Mouse (Mus musculus) ES-Bruce4 (cell line): ENCODE measurements around the gene Depdc1b. TPM values are rescaled to one million over a fixed set of nuclear protein-coding genes. Genes with fewer than 3 reads are reported as not detected.

Source experiments
- H3K27ac ChIP-seq: 2 replicates; pipeline ENCODE4 v1.5.1; 2012; ENCODE audit warnings: low read length, inconsistent platforms; ENCODE audit not compliant: insufficient read depth
- H3K27me3 ChIP-seq: 2 replicates; pipeline ENCODE4 v1.6.1; 2012; ENCODE audit warnings: mild to moderate bottlenecking, low read length, inconsistent platforms; ENCODE audit not compliant: control insufficient read depth, poor library complexity, insufficient read depth, severe bottlenecking
- H3K36me3 ChIP-seq: 2 replicates; pipeline ENCODE4 v1.6.1; 2012; ENCODE audit warnings: inconsistent platforms, mild to moderate bottlenecking, low read length, moderate library complexity; ENCODE audit not compliant: control insufficient read depth, poor library complexity, insufficient read depth, severe bottlenecking
- H3K4me1 ChIP-seq: one replicate; pipeline ENCODE4 v1.8.1; 2011; ENCODE audit warnings: low read length; ENCODE audit not compliant: control insufficient read depth, insufficient read depth
- H3K4me3 ChIP-seq: 2 replicates; pipeline ENCODE4 v1.5.1; 2011; ENCODE audit warnings: low read depth, mild to moderate bottlenecking, low read length
- H3K9ac ChIP-seq: 2 replicates; pipeline ENCODE4 v1.6.1; 2012; ENCODE audit warnings: low read depth, mild to moderate bottlenecking, inconsistent platforms; ENCODE audit not compliant: poor library complexity, severe bottlenecking
- H3K9me3 ChIP-seq: replicated peaks from 2 replicates; pipeline ENCODE4 v1.6.1; 2012; ENCODE audit warnings: mild to moderate bottlenecking, low read length, inconsistent platforms; ENCODE audit not compliant: control insufficient read depth, poor library complexity, insufficient read depth, severe bottlenecking
- CTCF ChIP-seq: IDR thresholded peaks from one replicate; pipeline ENCODE4 v1.8.1; 2011; ENCODE audit warnings: low read depth, low read length
- EP300 ChIP-seq: IDR thresholded peaks from 2 replicates; pipeline ENCODE4 v1.6.1; 2011; ENCODE audit warnings: low read depth, low read length; ENCODE audit not compliant: insufficient read depth
- POLR2A ChIP-seq: IDR thresholded peaks from one replicate; pipeline ENCODE4 v1.8.1; 2011; ENCODE audit warnings: low read length; ENCODE audit not compliant: insufficient read depth
- polyA plus RNA-seq: library from polyadenylated mRNA; stranded (reverse); fragments of >200 nt; gene quantifications from 2 replicates; pipeline ENCODE4 v1.2.4, GENCODE M21; 2011; ENCODE audit warnings: low read depth; ENCODE audit not compliant: missing spikeins, insufficient read depth, insufficient read length

Gene Depdc1b
- 15.2 and 16.2 TPM in 2 replicates for polyA plus RNA-seq

GRCm38 (mm10) chr13:108315702-108316486, at the start of gene Depdc1b:
Gene Depdc1b (plus strand): TSS chr13:108316332.
- TF ChIP-seq EP300: no peak
- TF ChIP-seq POLR2A: no peak
- TF ChIP-seq CTCF: no peak
- Histone ChIP-seq H3K4me3 (peak within 1 kb of the TSS; percentile 94), H3K9ac (peak within 1 kb of the TSS; percentile 75), H3K36me3 (no peaks in the 10 kb centered on the region), H3K4me1 (no peaks in the 10 kb centered on the region), H3K9me3 (no peaks in the 10 kb centered on the region), H3K27me3 (no peaks in the 10 kb centered on the region), H3K27ac (no peak within 1 kb of the TSS)

GRCm38 (mm10) chr13:108267841-108268634, 48.1 kb upstream of the Depdc1b start:
- Histone ChIP-seq H3K27me3 (no peaks in the 10 kb centered on the region), H3K9me3 (no peaks in the 10 kb centered on the region)
- TF ChIP-seq CTCF: no peak
- no peak for TF ChIP-seq POLR2A
- TF ChIP-seq EP300: no peak

GRCm38 (mm10) chr13:108271458-108272148, 44.5 kb upstream of the Depdc1b start:
- Histone ChIP-seq H3K36me3 (no peaks in the 10 kb centered on the region), H3K9me3 (no peaks in the 10 kb centered on the region), H3K4me3 (no peak overlapping the region), H3K27me3 (no peaks in the 10 kb centered on the region), H3K4me1 (no peaks in the 10 kb centered on the region), H3K27ac (no peak overlapping the region), H3K9ac (no peak overlapping the region)
- TF ChIP-seq CTCF (no peak), EP300 (no peak), POLR2A (no peak)

More at GRCm38 (mm10) chr13:108267841-108268634, 48.1 kb upstream of the Depdc1b start:
- Histone ChIP-seq H3K4me1 (no peaks in the 10 kb centered on the region), H3K9ac (no peak overlapping the region), H3K4me3 (no peak overlapping the region), H3K36me3 (no peaks in the 10 kb centered on the region), H3K27ac (no peak overlapping the region)

- Histone ChIP-seq H3K9ac (no peak overlapping the region), H3K9me3 (no peaks in the 10 kb centered on the region), H3K27me3 (no peaks in the 10 kb centered on the region), H3K4me3 (no peak overlapping the region), H3K27ac (no peak overlapping the region), H3K4me1 (no peaks in the 10 kb centered on the region), H3K36me3 (no peaks in the 10 kb centered on the region)
- no peak for TF ChIP-seq CTCF
- TF ChIP-seq POLR2A: no peak
- no peak for TF ChIP-seq EP300
Observed at GRCm38 (mm10) chr13:108272332-108272731, 43.8 kb upstream of the Depdc1b start.

GRCm38 (mm10) chr13:108273034-108273433, 43.1 kb upstream of the Depdc1b start:
- TF ChIP-seq CTCF (no peak), POLR2A (no peak)
- Histone ChIP-seq H3K27me3 (no peaks in the 10 kb centered on the region), H3K4me1 (no peaks in the 10 kb centered on the region), H3K36me3 (no peaks in the 10 kb centered on the region), H3K27ac (no peak overlapping the region), H3K9me3 (no peaks in the 10 kb centered on the region), H3K4me3 (no peak overlapping the region), H3K9ac (no peak overlapping the region)
